In genomic region chr17:45567162-45567601, GRCm38 (mm10) we compare ENCODE assay signal across 10 mouse cellular contexts. TPM values are rescaled to one million over a fixed set of nuclear protein-coding genes. Genes with fewer than 3 reads are reported as not detected.
DNase-seq lines count a peak whose midpoint lies in the region; ATAC-seq and TF ChIP-seq lines count a peak whose summit lies in the region.
"Had no signal": no experiment of that assay in that cellular context is flagged by ENCODE, and none has a peak within 500 bp of the region (broad histone marks: within the 10 kb centered on the region; RNA-seq: fewer than 3 reads in every experiment).

No protein-coding gene starts in this region.

- no peak for ATAC-seq in heart, embryonic 15.5 days (replicated peaks; ENCODE audit: insufficient number of reproducible peaks, insufficient read depth, low FRiP score, low read depth)
- ATAC-seq: Patski had no signal

- no peak for DNase-seq in heart, adult 11 months
- DNase-seq in CD4-positive helper T cell, adult 2 months (ENCODE audit: low read depth, low spot score): peak; percentile 52
- DNase-seq in ZHBTc4 (ENCODE audit: low read depth, low spot score): peak; percentile 75
- no peak for DNase-seq in limb, embryonic 10.5 days (ENCODE audit: low spot score)
- no peak for DNase-seq in gastrocnemius, adult 2 months
- no peak for DNase-seq in left cerebral cortex, adult 18-20 months (ENCODE audit: low spot score in 2 of 2)
- no peak for DNase-seq in cerebellum, postnatal 4 days (ENCODE audit: low spot score in 2 of 2)

- 28% methylated on average over 4 of the region's 4 CpGs for WGBS in heart, embryonic 15.5 days
- WGBS in limb, embryonic 10.5 days: 25% methylated on average over 4 of the region's 4 CpGs

- intact Hi-C loops in gastrocnemius, adult 2 months (cut with DNase I): no loop called here

- peaks cover 64% of the 10 kb centered on the region for H3K36me3 ChIP-seq in heart, embryonic 15.5 days
- H3K36me3 ChIP-seq in limb, embryonic 10.5 days: peaks cover 72% of the 10 kb centered on the region

- H3K4me1 ChIP-seq in heart, embryonic 15.5 days (replicated peaks): peaks cover 62% of the 10 kb centered on the region
- H3K4me1 ChIP-seq in limb, embryonic 10.5 days: peaks cover 37% of the 10 kb centered on the region

- no peaks in the 10 kb centered on the region for H3K9me3 ChIP-seq in heart, embryonic 15.5 days (replicated peaks)
- H3K9me3 ChIP-seq in limb, embryonic 10.5 days (replicated peaks): no peaks in the 10 kb centered on the region

- peak overlapping the region; percentile 25; the same call in 1 of the 2 replicates for H3K27ac ChIP-seq in heart, embryonic 15.5 days
- no peak overlapping the region for H3K27ac ChIP-seq in limb, embryonic 10.5 days
- no peak overlapping the region for H3K27ac ChIP-seq in gastrocnemius, adult 2 months
- H3K27ac ChIP-seq: macrophage had no signal

- TF ChIP-seq CTCF in gastrocnemius, adult 2 months (IDR thresholded peaks at IDR 0.05): no peak

- no peak overlapping the region for H3K9ac ChIP-seq in heart, embryonic 15.5 days

- no peaks in the 10 kb centered on the region for H3K27me3 ChIP-seq in heart, embryonic 15.5 days
- H3K27me3 ChIP-seq in limb, embryonic 10.5 days (ENCODE audit: low read depth, poor library complexity, severe bottlenecking): no peaks in the 10 kb centered on the region
- H3K27me3 ChIP-seq: Patski had no signal

- H3K4me2 ChIP-seq in heart, embryonic 15.5 days: no peak overlapping the region

- H3K4me3 ChIP-seq in heart, embryonic 15.5 days: no peak overlapping the region
- H3K4me3 ChIP-seq in limb, embryonic 10.5 days: peak overlapping the region; percentile 18; the same call in 1 of the 2 replicates
- no peak overlapping the region for H3K4me3 ChIP-seq in gastrocnemius, adult 2 months

RNA-seq across cellular contexts. Expression of gene Slc35b2, which starts 3.5 kb away (rescaled TPM):
- 75.8 and 98.4 TPM in 2 replicates for polyA plus RNA-seq in heart, embryonic 15.5 days (2015; fragmentation: Nextera tagmentation; extraction: Ambion mirVana)
- 102 and 105 TPM in 2 replicates for polyA plus RNA-seq in limb, embryonic 10.5 days (2016; fragmentation: Nextera tagmentation; extraction: Ambion mirVana)
- 10 to 100 TPM; 16.0 to 17.3 TPM for total RNA-seq in gastrocnemius, adult 2 months (2021)
- total RNA-seq in left cerebral cortex, adult 18-20 months (2021): 10 to 100 TPM; 26.0 to 30.0 TPM

RNA-seq across cellular contexts. Expression of gene Hsp90ab1, which starts 5.9 kb away (rescaled TPM):
- 1,147 and 1,218 TPM in 2 replicates for polyA plus RNA-seq in heart, embryonic 15.5 days (2015; fragmentation: Nextera tagmentation; extraction: Ambion mirVana)
- polyA plus RNA-seq in limb, embryonic 10.5 days (2016; fragmentation: Nextera tagmentation; extraction: Ambion mirVana): 2,007 and 2,405 TPM in 2 replicates
- 1,000 to 10,000 TPM; 1,106 to 1,162 TPM for total RNA-seq in gastrocnemius, adult 2 months (2021)
- total RNA-seq in left cerebral cortex, adult 18-20 months (2021): 1,000 to 10,000 TPM; 1,506 to 1,598 TPM

RNA-seq across cellular contexts. Expression of gene Nfkbie, which starts 11.7 kb away (rescaled TPM):
- 3.0 and 6.8 TPM in 2 replicates for polyA plus RNA-seq in heart, embryonic 15.5 days (2015; fragmentation: Nextera tagmentation; extraction: Ambion mirVana)
- 5.1 and 5.2 TPM in 2 replicates for polyA plus RNA-seq in limb, embryonic 10.5 days (2016; fragmentation: Nextera tagmentation; extraction: Ambion mirVana)
- under 1 TPM; 0.36 to 0.43 TPM for total RNA-seq in gastrocnemius, adult 2 months (2021)
- total RNA-seq in left cerebral cortex, adult 18-20 months (2021): 1 to 10 TPM; 1.8 to 2.8 TPM

RNA-seq across cellular contexts. Expression of gene Tmem151b, which starts 17.7 kb away (rescaled TPM):
- polyA plus RNA-seq in heart, embryonic 15.5 days (2015; fragmentation: Nextera tagmentation; extraction: Ambion mirVana): 0.96 and 1.5 TPM in 2 replicates
- polyA plus RNA-seq in limb, embryonic 10.5 days (2016; fragmentation: Nextera tagmentation; extraction: Ambion mirVana): 4.1 and 6.8 TPM in 2 replicates
- not detected for total RNA-seq in gastrocnemius, adult 2 months (2021)
- 100 to 1,000 TPM; 129 to 136 TPM for total RNA-seq in left cerebral cortex, adult 18-20 months (2021)

RNA-seq across cellular contexts. Expression of gene Slc29a1, which starts 32.2 kb away (rescaled TPM):
- 90.9 and 120 TPM in 2 replicates for polyA plus RNA-seq in heart, embryonic 15.5 days (2015; fragmentation: Nextera tagmentation; extraction: Ambion mirVana)
- 40.3 and 41.6 TPM in 2 replicates for polyA plus RNA-seq in limb, embryonic 10.5 days (2016; fragmentation: Nextera tagmentation; extraction: Ambion mirVana)
- total RNA-seq in gastrocnemius, adult 2 months (2021): 10 to 100 TPM; 27.4 to 44.7 TPM
- 10 to 100 TPM; 21.7 to 28.0 TPM for total RNA-seq in left cerebral cortex, adult 18-20 months (2021)

Comparison
In these comparisons a context has a peak if more than half of its experiments do, and no peak if none do; other contexts are left out.
1. DNase-seq: peak in CD4-positive helper T cell, adult 2 months (single experiment) and ZHBTc4 (single experiment); none in heart, adult 11 months (single experiment), limb, embryonic 10.5 days (single experiment), gastrocnemius, adult 2 months (single experiment), left cerebral cortex, adult 18-20 months (0 of 2) and cerebellum, postnatal 4 days (0 of 2).